In the genomic region with DNA sequence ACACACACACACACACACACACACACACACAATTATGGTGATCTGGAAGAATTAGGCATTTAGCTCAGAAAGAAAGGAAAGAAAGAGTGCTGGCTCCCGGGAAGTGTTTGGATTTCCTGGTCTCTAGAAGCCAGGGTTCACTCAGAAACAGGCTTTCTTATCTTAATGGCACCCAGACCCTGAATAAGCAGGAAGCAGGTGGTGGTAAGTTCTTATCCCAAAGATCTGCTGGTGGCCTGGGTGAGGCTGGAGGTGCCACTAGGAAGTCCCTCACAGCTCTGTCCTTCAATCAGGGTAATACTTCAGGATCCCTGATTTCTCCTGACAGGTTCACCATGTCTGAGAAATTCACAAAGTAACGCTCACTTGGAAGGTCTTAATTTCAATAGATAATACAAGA, we compare ENCODE assay signal across 1 mouse cellular context.
TF ChIP-seq lines count a peak whose summit lies in the region.

No protein-coding gene starts in this region.

TF ChIP-seq in MEL, 35 proteins besides CTCF, POLR2A, EP300 and RAD21:
- TF ChIP-seq GATA1 (IDR thresholded peaks at IDR 0.05; ENCODE audit: low read depth, low read length) (0 out of 2 replicates have a peak, but pooled peaks have one; percentile 4), GABPA (IDR thresholded peaks at IDR 0.05; ENCODE audit: low read depth, low read length) (no peak), MAX (IDR thresholded peaks at IDR 0.05; ENCODE audit: low read length) (no peak), TAL1 (IDR thresholded peaks at IDR 0.05; ENCODE audit: low read length) (0 out of 2 replicates have a peak, but pooled peaks have one; percentile 17), SMC3 (IDR thresholded peaks at IDR 0.05; ENCODE audit: low read depth, low read length) (no peak)
